Mouse (Mus musculus) thymus, adult 2 months (tissue): ENCODE measurements around the gene Gtdc1. TPM values are rescaled to one million over a fixed set of nuclear protein-coding genes. Genes with fewer than 3 reads are reported as not detected.

ENCODE experiments used
- DNase-seq: peaks from one replicate; pipeline ENCODE4 v3.0.0; 2021
- H3K27ac ChIP-seq: fragments of 200-500 bp; 2 replicates; pipeline ENCODE4 v1.5.1; 2012; ENCODE audit warnings: low read length, control low read depth; ENCODE audit not compliant: control insufficient read depth, insufficient read depth
- H3K27me3 ChIP-seq: fragments of 200-500 bp; 2 replicates; pipeline ENCODE4 v1.6.1; 2012; ENCODE audit warnings: mild to moderate bottlenecking, low read length, moderate library complexity, mixed read lengths; ENCODE audit not compliant: control insufficient read depth, insufficient read depth
- H3K36me3 ChIP-seq: fragments of 200-500 bp; 2 replicates; pipeline ENCODE4 v1.6.1; 2012; ENCODE audit warnings: mild to moderate bottlenecking, low read length, moderate library complexity; ENCODE audit not compliant: control insufficient read depth, insufficient read depth
- H3K4me1 ChIP-seq: fragments of 200-500 bp; replicated peaks from 2 replicates; pipeline ENCODE4 v1.6.1; 2012; ENCODE audit warnings: low read length; ENCODE audit not compliant: control insufficient read depth, insufficient read depth
- H3K4me3 ChIP-seq: fragments of 200-500 bp; 2 replicates; pipeline ENCODE4 v1.5.1; 2012; ENCODE audit warnings: mild to moderate bottlenecking, low read length, control low read depth, moderate library complexity; ENCODE audit not compliant: control insufficient read depth, insufficient read depth
- CTCF ChIP-seq: fragments of 200-500 bp; IDR thresholded peaks from 2 replicates; pipeline ENCODE4 v1.5.1; 2012; ENCODE audit warnings: mild to moderate bottlenecking, control low read depth, low read length, moderate library complexity, borderline replicate concordance; ENCODE audit not compliant: control insufficient read depth, poor library complexity, insufficient read depth; ENCODE audit errors: extremely low read depth
- POLR2A ChIP-seq: fragments of 200-500 bp; IDR thresholded peaks from 2 replicates; pipeline ENCODE4 v1.6.1; 2012; ENCODE audit warnings: mild to moderate bottlenecking, low read length, control low read depth, moderate library complexity; ENCODE audit not compliant: control insufficient read depth, poor library complexity, insufficient read depth; ENCODE audit errors: extremely low read depth
- WGBS: fragments of 180-500 bp; shearing (Covaris S2); methylation state at CpG from one replicate; pipeline ENCODE4 v1.1.7; 2018; 5-methylcytosine and 5-hydroxymethylcytosine counted together
- polyA plus RNA-seq: library from polyadenylated mRNA; depleted of rRNA; stranded (reverse); fragments of >200 nt; gene quantifications from 2 replicates; pipeline ENCODE4 v1.2.3, GENCODE M21; 2012

Gtdc1 gene
- polyA plus RNA-seq, 1 experiment = 13.9 TPM

DNA sequence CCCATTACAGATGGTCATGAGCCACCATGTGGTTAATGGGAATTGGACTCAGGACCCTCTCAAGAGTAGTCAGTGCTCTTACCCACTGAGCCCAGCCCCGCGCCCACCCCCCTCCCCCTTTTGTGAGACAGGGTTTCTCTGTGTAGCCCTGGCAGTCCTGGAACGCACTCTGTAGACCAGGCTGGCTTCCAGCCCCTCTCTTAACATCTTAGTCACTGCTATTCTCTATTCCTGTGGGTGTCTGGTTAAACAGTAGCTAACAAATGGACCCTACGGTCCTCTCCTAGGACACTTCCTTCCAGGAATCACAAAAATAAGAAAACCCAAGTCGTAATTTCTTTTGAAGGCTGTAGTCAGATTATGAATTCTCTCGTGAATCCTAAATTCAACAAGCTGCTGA is 386.6 kb downstream of the Gtdc1 start:
- no peak for DNase-seq
- 95% methylated on average over 6 of the region's 6 CpGs for WGBS
- Histone ChIP-seq H3K4me3 (no peak overlapping the region), H3K27me3 (no peaks in the 10 kb centered on the region), H3K4me1 (no peaks in the 10 kb centered on the region), H3K36me3 (no peaks in the 10 kb centered on the region), H3K27ac (no peak overlapping the region)
- TF ChIP-seq POLR2A (no peak), CTCF (no peak)

DNA sequence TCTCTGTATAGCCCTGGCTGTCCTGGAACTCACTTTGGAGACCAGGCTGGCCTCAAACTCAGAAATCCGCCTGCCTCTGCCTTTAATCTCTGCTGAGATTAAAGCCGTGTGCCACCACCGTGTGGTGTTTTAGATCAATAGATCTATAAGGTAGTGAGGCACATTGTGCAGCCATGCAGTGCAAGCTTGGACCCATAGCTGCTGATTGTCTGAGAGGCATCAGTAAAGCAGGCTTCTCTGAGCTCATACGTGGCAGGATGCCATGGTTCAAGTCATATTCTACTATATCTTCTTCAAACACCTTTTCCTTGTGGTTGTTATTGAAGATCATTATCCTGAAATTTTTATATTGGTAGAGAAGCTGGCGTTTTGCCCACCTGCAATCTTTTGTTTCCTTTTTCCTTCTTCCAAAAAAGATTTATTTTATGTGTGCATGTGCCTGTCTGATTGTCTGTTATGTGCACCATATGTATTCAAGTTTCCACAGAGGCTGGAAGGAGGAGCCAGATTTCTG is 388.3 kb downstream of the Gtdc1 start:
- no peak overlapping the region for H3K4me3 ChIP-seq
- 89% methylated on average over 5 of the region's 5 CpGs for WGBS

DNA sequence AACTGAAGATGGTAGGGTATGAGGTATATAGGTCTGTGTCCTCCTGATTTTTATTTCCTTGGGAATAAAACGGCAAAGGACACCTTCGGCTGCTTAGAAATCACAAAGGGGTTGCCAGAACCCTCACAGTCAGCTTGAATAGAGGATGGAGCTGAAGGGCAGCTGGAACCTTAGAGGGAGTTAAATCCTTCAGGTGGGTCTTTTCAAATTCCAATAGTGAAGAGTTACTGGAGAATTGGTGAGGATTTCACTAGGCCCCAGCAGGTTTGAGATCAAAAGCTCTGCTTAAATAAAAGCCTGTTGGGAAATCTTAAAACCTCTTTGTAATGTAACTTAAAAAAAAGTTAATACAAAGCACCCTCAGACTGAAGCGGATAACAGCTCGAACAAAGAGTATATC is 389.3 kb downstream of the Gtdc1 start:
- Histone ChIP-seq H3K27ac (no peak overlapping the region), H3K4me3 (no peak overlapping the region), H3K4me1 (no peaks in the 10 kb centered on the region), H3K36me3 (no peaks in the 10 kb centered on the region), H3K27me3 (no peaks in the 10 kb centered on the region)
- TF ChIP-seq POLR2A (no peak), CTCF (no peak)
- DNase-seq = no peak
- WGBS = 95% methylated on average over 4 of the region's 4 CpGs

More for the DNA sequence above, 388.3 kb downstream of the Gtdc1 start:
- no peaks in the 10 kb centered on the region for H3K27me3 ChIP-seq
- no peak overlapping the region for H3K27ac ChIP-seq
- DNase-seq = no peak
- no peaks in the 10 kb centered on the region for H3K4me1 ChIP-seq
- TF ChIP-seq POLR2A (no peak), CTCF (no peak)
- H3K36me3 ChIP-seq = no peaks in the 10 kb centered on the region

DNA sequence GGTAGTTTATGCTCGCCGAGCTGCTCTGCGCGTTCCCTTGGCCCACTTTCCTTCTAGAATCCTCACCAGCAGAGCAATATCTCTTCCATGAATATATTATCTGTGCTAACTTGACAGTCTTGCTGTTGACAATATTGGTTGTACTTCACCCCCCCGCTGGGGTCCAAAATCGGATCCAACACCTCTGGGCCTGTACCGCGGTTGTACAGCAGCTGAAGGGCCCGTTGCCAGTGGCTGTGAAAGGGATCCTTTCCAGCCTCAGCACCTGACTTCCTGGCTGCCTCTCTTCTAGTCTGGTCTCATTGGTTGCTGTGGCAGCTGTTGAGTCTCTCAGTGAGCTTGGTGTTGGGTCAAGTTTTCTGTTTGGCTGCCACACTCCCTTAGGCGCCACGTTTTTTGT is 391.7 kb downstream of the Gtdc1 start:
- 94% methylated on average over 11 of the region's 11 CpGs for WGBS
- no peak overlapping the region for H3K27ac ChIP-seq
- TF ChIP-seq CTCF = no peak
- no peak for TF ChIP-seq POLR2A
- no peaks in the 10 kb centered on the region for H3K4me1 ChIP-seq
- no peaks in the 10 kb centered on the region for H3K36me3 ChIP-seq
- H3K27me3 ChIP-seq = no peaks in the 10 kb centered on the region
- no peak overlapping the region for H3K4me3 ChIP-seq
- DNase-seq = no peak

DNA sequence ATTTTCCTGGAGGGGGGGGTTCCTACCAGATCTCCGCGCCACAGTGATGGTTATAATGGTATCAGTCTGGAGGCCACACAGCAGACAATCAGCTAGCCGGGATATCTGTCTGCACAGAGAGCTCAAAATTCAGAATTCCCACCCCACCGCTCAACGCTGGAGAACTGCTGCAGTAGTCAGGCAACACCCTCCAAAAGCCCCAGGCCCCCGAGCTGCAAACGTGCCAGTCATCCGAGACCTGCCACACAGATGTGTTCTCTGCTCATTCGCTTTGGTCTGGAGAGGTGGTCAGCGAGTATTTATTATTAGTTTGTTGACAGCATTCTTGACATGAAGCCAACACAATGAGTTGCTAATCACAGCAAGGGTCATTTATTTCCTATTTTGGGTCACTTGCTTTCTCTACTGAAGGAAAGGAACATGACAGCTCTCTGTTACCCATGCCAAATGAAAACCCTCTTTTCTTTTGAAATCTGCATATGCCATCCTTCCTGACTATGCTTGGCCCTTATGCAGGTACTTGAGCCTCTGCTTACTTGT is 392.3 kb downstream of the Gtdc1 start:
- WGBS = 97% methylated on average over 10 of the region's 10 CpGs
- Histone ChIP-seq H3K36me3 (no peaks in the 10 kb centered on the region), H3K4me1 (no peaks in the 10 kb centered on the region), H3K27ac (no peak overlapping the region), H3K4me3 (no peak overlapping the region), H3K27me3 (no peaks in the 10 kb centered on the region)
- DNase-seq = no peak
- TF ChIP-seq CTCF = no peak
- TF ChIP-seq POLR2A = no peak

DNA sequence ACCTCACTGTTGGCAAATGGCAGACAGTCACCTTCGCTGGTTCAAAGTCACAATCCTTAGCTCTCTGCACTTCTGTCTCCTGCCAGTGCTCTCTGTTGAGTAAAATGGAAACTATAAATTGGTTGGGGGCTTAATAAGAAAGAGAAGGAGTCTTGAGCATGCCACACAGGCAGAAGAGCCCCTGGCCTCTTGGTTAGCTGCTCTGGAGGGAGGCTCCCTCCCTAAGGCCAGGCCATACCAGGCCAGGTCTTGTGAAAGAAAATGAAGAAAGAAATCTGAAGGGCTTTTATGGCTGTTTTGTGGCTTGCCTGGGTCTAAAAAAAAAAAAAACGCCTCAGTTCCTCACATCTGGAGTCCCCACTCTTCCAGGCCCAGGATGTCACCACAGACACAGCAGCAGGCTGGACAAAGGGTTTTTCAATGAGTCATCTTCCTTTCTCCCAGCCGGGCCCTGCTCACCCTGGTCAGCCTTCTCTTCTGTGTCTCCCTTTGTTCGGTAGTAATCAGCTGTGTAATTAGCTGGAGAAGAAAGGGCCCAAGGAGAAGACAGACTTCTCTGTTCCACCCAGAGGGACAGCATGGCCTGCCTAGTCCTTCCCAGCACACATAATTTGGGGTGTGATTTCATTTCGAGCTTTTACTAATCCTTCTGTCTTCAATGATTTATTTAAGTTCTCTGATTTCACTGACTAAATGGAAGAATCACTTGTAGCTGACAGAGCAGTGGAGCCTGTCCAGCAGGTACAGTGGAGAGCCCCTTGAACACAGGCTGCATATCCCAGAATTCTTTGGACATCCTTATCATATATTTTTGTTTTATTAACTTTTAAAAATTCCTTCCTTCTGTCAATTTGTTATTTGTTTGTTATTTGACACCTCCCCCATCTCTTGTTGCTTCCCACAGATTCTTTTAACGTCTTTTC is 401.1 kb downstream of the Gtdc1 start:
- no peak for DNase-seq
- WGBS = 58% methylated on average over 6 of the region's 6 CpGs

More for the DNA sequence above, 401.1 kb downstream of the Gtdc1 start:
- no peak for TF ChIP-seq CTCF
- TF ChIP-seq POLR2A = no peak
- Histone ChIP-seq H3K36me3 (no peaks in the 10 kb centered on the region), H3K4me1 (peaks cover 7% of the 10 kb centered on the region), H3K27ac (no peak overlapping the region), H3K4me3 (no peak overlapping the region), H3K27me3 (no peaks in the 10 kb centered on the region)
